Mouse (Mus musculus) cortical plate, adult 2 months (tissue): ENCODE results near the gene Gm37240. TPM values are rescaled to one million over a fixed set of nuclear protein-coding genes. Genes with fewer than 3 reads are reported as not detected.

Source experiments
- H3K27ac ChIP-seq: fragments of 200-500 bp; 2 replicates; pipeline ENCODE4 v1.5.1; 2012; ENCODE audit warnings: low read length, control low read depth, inconsistent platforms; ENCODE audit not compliant: insufficient read depth
- H3K4me1 ChIP-seq: fragments of 200-500 bp; 2 replicates; pipeline ENCODE4 v1.6.1; 2011; ENCODE audit warnings: low read length; ENCODE audit not compliant: control insufficient read depth, insufficient read depth
- H3K4me3 ChIP-seq: fragments of 200-500 bp; 2 replicates; pipeline ENCODE4 v1.5.1; 2011; ENCODE audit warnings: mild to moderate bottlenecking, low read length, control low read depth; ENCODE audit not compliant: insufficient read depth
- CTCF ChIP-seq: fragments of 200-500 bp; IDR thresholded peaks from 2 replicates; pipeline ENCODE4 v1.5.1; 2011; ENCODE audit warnings: mild to moderate bottlenecking, control low read depth, low read length; ENCODE audit not compliant: insufficient read depth; ENCODE audit errors: extremely low read depth
- POLR2A ChIP-seq: fragments of 200-500 bp; IDR thresholded peaks from 2 replicates; pipeline ENCODE4 v1.6.1; 2011; ENCODE audit warnings: mild to moderate bottlenecking, low read length, control low read depth; ENCODE audit not compliant: insufficient read depth; ENCODE audit errors: extremely low read depth
- polyA plus RNA-seq: library from polyadenylated mRNA; depleted of rRNA; stranded (reverse); fragments of >200 nt; gene quantifications from 2 replicates; pipeline ENCODE4 v1.2.3, GENCODE M21; 2012

Gene Gm37240
- polyA plus RNA-seq, 1 experiment, result 0.81 TPM

- H3K4me3 ChIP-seq, result no peak overlapping the region
- no peak overlapping the region for H3K27ac ChIP-seq
- no peak for TF ChIP-seq CTCF
- no peak for TF ChIP-seq POLR2A
- no peaks in the 10 kb centered on the region for H3K4me1 ChIP-seq
These were observed 961.2 kb downstream of the Gm37240 start for GRCm38 (mm10) chr3:84926140-84926539.

- Histone ChIP-seq H3K27ac (no peak overlapping the region), H3K4me3 (no peak overlapping the region), H3K4me1 (no peaks in the 10 kb centered on the region)
- TF ChIP-seq CTCF (no peak), POLR2A (no peak)
These were observed 962.1 kb downstream of the Gm37240 start for GRCm38 (mm10) chr3:84925229-84925628.

DNA sequence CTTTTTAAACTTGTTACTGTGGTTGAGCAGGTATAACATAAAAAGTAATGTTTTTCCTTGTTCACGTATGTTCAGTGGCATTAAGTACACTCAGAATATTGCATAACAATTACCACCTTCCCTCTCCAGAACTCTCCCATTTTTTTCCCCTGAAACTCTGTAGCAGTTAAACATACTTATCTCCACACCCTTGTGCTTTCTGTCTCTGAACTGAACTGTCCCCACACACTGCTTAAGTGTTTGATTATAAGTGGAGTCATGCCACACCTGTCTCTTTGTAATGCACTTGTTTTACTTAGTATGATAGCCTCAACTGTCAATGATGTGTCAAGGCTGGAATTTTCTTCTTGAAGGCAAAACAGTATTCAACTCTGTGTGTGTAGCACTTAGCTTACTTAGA is 963.6 kb downstream of the Gm37240 start:
- Histone ChIP-seq H3K27ac (no peak overlapping the region), H3K4me1 (no peaks in the 10 kb centered on the region), H3K4me3 (no peak overlapping the region)
- TF ChIP-seq CTCF (no peak), POLR2A (no peak)

DNA sequence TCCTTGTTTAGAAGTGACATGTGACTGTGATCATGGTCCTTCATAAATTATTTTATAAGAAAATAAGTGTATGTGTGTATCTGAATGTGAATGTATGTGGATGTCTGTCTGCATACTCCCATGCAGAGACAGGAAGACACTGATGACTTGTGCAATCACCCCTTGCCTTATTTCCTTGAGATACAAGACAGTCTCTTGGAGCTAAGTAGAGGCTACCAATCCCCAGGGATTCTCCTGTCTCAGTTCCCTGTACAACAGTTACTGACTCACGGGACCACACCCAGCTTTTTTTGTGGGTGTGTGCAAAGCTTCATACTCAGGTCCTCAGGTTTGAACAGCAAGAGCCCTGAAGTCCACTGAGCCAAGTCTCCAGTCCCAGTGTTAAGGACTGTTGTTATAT is 964.1 kb downstream of the Gm37240 start:
- no peak for TF ChIP-seq CTCF
- no peak for TF ChIP-seq POLR2A
- H3K4me3 ChIP-seq, result no peak overlapping the region
- no peaks in the 10 kb centered on the region for H3K4me1 ChIP-seq
- no peak overlapping the region for H3K27ac ChIP-seq

- Histone ChIP-seq H3K27ac (no peak overlapping the region), H3K4me3 (no peak overlapping the region), H3K4me1 (no peaks in the 10 kb centered on the region)
- TF ChIP-seq POLR2A, result no peak
- peak; percentile 26; the same call in 1 of the 2 replicates for TF ChIP-seq CTCF
These were observed 965.5 kb downstream of the Gm37240 start for GRCm38 (mm10) chr3:84921704-84922420.

- Histone ChIP-seq H3K27ac (no peak overlapping the region), H3K4me1 (no peaks in the 10 kb centered on the region), H3K4me3 (no peak overlapping the region)
- TF ChIP-seq CTCF (no peak), POLR2A (no peak)
These were observed 969.2 kb downstream of the Gm37240 start for GRCm38 (mm10) chr3:84917903-84918679.

DNA sequence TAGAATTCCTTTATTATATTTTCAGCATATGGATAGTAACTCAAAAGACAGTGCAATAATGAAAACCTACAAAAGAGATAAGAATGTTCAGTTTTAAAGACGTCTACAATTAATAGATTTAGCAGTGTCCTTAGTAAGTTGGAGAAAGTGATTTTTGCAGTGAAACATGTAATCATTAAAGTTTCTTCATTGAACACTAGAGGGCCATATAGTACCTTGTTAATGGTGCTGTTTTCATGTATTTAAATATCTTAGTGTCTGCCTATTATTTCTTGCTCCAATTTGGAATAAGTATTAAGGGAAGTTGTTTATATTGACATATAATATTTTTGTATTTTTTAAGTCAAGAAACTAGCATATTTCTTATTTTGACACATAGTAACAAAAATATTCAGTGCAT is 973.0 kb downstream of the Gm37240 start:
- TF ChIP-seq POLR2A, result no peak
- 0 out of 2 replicates have a peak, but pooled peaks have one; percentile 3 for TF ChIP-seq CTCF
- Histone ChIP-seq H3K4me3 (no peak overlapping the region), H3K4me1 (no peaks in the 10 kb centered on the region), H3K27ac (no peak overlapping the region)

DNA sequence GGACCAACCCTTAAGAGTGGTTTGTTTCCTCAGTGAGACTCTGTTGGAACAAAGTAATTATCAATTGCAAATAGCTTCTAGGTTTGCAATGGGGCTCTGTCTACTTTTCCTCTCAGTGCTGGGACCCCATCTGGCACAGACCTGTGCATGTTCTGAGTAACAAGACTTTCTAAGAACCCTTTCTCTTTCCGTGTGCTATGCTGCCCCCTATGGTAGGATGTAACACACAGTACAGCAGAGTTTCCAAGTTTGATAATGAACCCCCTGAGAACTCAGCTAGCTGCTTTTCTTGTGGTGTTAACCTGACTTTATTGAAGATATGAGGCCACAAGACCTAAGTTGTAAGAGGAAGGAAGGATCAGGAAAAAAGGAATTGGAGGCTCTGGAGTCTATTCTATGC is 980.8 kb downstream of the Gm37240 start:
- no peaks in the 10 kb centered on the region for H3K4me1 ChIP-seq
- H3K4me3 ChIP-seq, result no peak overlapping the region
- H3K27ac ChIP-seq, result no peak overlapping the region
- TF ChIP-seq CTCF (peak; percentile 45; the same call in 1 of the 2 replicates), POLR2A (no peak)

GRCm38 (mm10) chr3:84897952-84898351 is 989.4 kb downstream of the Gm37240 start:
- Histone ChIP-seq H3K27ac (no peak overlapping the region), H3K4me1 (no peaks in the 10 kb centered on the region), H3K4me3 (no peak overlapping the region)
- TF ChIP-seq CTCF, result no peak
- no peak for TF ChIP-seq POLR2A

DNA sequence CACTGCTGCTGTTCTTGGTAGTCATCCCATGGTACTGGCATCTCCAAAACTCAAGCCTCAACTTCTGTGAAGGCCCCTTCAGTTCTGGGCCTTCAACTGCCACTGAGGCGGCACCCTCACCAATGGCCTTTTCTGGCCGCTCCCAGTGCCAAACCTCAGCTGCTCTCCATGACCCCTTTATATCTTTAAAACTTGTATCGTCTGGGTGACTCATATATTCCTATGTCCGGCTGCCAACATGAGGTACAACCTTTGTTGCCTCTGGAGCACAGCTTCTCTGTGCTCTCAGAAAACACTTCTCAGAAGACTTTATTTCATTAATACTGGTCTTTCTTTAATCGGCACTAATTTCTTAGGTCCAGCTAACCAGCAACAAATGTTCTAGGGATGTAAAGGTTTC is 996.3 kb downstream of the Gm37240 start:
- TF ChIP-seq CTCF (no peak), POLR2A (no peak)
- Histone ChIP-seq H3K27ac (no peak overlapping the region), H3K4me1 (no peaks in the 10 kb centered on the region), H3K4me3 (no peak overlapping the region)

DNA sequence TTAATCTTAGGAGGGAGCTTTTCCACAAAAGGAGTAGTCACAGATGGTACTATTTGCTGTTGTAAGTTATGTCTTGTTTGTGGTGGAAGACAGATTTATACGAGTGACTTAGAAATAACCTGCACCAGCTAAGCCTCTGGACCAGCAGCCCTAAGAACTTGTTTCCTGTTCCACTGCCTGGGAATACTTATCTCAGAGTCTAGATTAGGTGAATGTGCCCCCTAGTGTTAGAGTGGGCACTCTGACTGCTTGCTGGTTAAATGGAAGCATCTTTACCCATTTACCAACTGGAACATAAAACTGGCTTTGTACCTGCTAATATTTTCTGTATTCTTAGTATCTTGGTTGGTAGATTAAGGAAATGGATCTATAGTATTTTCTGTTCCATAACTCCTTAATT is 997.7 kb downstream of the Gm37240 start:
- Histone ChIP-seq H3K4me1 (no peaks in the 10 kb centered on the region), H3K27ac (no peak overlapping the region), H3K4me3 (no peak overlapping the region)
- TF ChIP-seq CTCF (peak; percentile 37; the same call in 1 of the 2 replicates), POLR2A (no peak)
